Mouse (Mus musculus) stomach, embryonic 14.5 days (tissue): Measurements from ENCODE around the gene Gdpd3. TPM values are rescaled to one million over a fixed set of nuclear protein-coding genes. Genes with fewer than 3 reads are reported as not detected.

Experiments
- ATAC-seq: fragments of 200-750 bp; cut with Nextera tagmentation; 2 replicates; pipeline ENCODE4 v1.8.0; 2017; ENCODE audit warnings: low read depth, moderate TSS enrichment; ENCODE audit not compliant: insufficient number of reproducible peaks, insufficient read depth, low FRiP score
- H3K27ac ChIP-seq: fragments of 300-500 bp; sonication (generic); 2 replicates; pipeline ENCODE4 v1.5.1; 2014; ENCODE audit warnings: mild to moderate bottlenecking, low read length, moderate library complexity, mixed read lengths
- H3K27me3 ChIP-seq: fragments of 300-500 bp; sonication (generic); 2 replicates; pipeline ENCODE4 v1.6.1; 2014; ENCODE audit warnings: low read length, control low read depth, mixed read lengths; ENCODE audit not compliant: control insufficient read depth, insufficient read depth
- H3K36me3 ChIP-seq: fragments of 300-500 bp; sonication (generic); 2 replicates; pipeline ENCODE4 v1.6.1; 2014; ENCODE audit warnings: mild to moderate bottlenecking, control low read depth, low read length, moderate library complexity, mixed read lengths; ENCODE audit not compliant: control insufficient read depth, insufficient read depth
- H3K4me1 ChIP-seq: fragments of 300-500 bp; sonication (generic); 2 replicates; pipeline ENCODE4 v1.6.1; 2014; ENCODE audit warnings: low read length, control low read depth, mixed read lengths; ENCODE audit not compliant: control insufficient read depth, insufficient read depth
- H3K4me2 ChIP-seq: fragments of 300-500 bp; sonication (generic); replicated peaks from 2 replicates; pipeline ENCODE4 v1.6.1; 2014; ENCODE audit warnings: low read depth, low read length, control low read depth
- H3K4me3 ChIP-seq: fragments of 300-500 bp; sonication (generic); 2 replicates; pipeline ENCODE4 v1.5.1; 2014; ENCODE audit warnings: low read depth, low read length, control low read depth
- H3K9ac ChIP-seq: fragments of 300-500 bp; sonication (generic); replicated peaks from 2 replicates; pipeline ENCODE4 v1.6.1; 2014; ENCODE audit warnings: low read depth, mild to moderate bottlenecking, control low read depth, low read length, moderate library complexity, mixed read lengths
- H3K9me3 ChIP-seq: fragments of 300-500 bp; sonication (generic); 2 replicates; pipeline ENCODE4 v1.6.1; 2016; ENCODE audit warnings: low read depth, low read length, control low read depth; ENCODE audit not compliant: control insufficient read depth
- WGBS: fragments of 180-500 bp; shearing (Covaris S2); extraction: QIAGEN DNeasy Blood & Tissue Kit; methylation state at CpG from one replicate; pipeline ENCODE4 v1.1.7; 2014; 5-methylcytosine and 5-hydroxymethylcytosine counted together
- polyA plus RNA-seq: library from polyadenylated mRNA; unstranded; fragments of >200 nt; fragmentation: Nextera tagmentation; extraction: Ambion mirVana; gene quantifications from 2 replicates; pipeline ENCODE4 v1.2.1, GENCODE M21; 2014

Gene Gdpd3
- polyA plus RNA-seq, 1 experiment from 2014 or later, result 2.8 TPM

- Histone ChIP-seq H3K27ac (no peak overlapping the region), H3K4me2 (no peak overlapping the region), H3K36me3 (peaks cover 14% of the 10 kb centered on the region), H3K9me3 (no peaks in the 10 kb centered on the region), H3K4me3 (no peak overlapping the region), H3K27me3 (no peaks in the 10 kb centered on the region), H3K4me1 (peaks cover 32% of the 10 kb centered on the region), H3K9ac (no peak overlapping the region)
- 91% methylated on average over 16 of the region's 16 CpGs for WGBS
- no peak for ATAC-seq
Measured at GRCm38 (mm10) chr7:126801057-126801422, 34.9 kb downstream of the Gdpd3 start.

GRCm38 (mm10) chr7:126802134-126802889 is 36.2 kb downstream of the Gdpd3 start:
- Histone ChIP-seq H3K36me3 (peaks cover 2% of the 10 kb centered on the region; the same call in 1 of the 2 replicates), H3K9me3 (no peaks in the 10 kb centered on the region), H3K4me2 (no peak overlapping the region), H3K4me3 (no peak overlapping the region), H3K27me3 (no peaks in the 10 kb centered on the region), H3K27ac (peak overlapping the region; percentile 39; the same call in 1 of the 2 replicates), H3K9ac (no peak overlapping the region), H3K4me1 (peaks cover 29% of the 10 kb centered on the region)
- 71% methylated on average over 11 of the region's 11 CpGs for WGBS
- ATAC-seq, result no peak

- no peak for ATAC-seq
Measured at GRCm38 (mm10) chr7:126803181-126803580, 37.0 kb downstream of the Gdpd3 start.

GRCm38 (mm10) chr7:126803751-126804150 is 37.6 kb downstream of the Gdpd3 start:
- Histone ChIP-seq H3K36me3 (no peaks in the 10 kb centered on the region; the same call in 1 of the 2 replicates), H3K27ac (peak overlapping the region; percentile 58), H3K4me3 (no peak overlapping the region), H3K27me3 (no peaks in the 10 kb centered on the region), H3K9ac (0 out of 2 replicates have a peak overlapping the region, but pooled peaks have one; percentile 21), H3K4me2 (no peak overlapping the region), H3K4me1 (peaks cover 36% of the 10 kb centered on the region), H3K9me3 (no peaks in the 10 kb centered on the region)
- no peak for ATAC-seq

More at GRCm38 (mm10) chr7:126803181-126803580, 37.0 kb downstream of the Gdpd3 start:
- Histone ChIP-seq H3K4me1 (peaks cover 32% of the 10 kb centered on the region), H3K4me3 (no peak overlapping the region), H3K27ac (peak overlapping the region; percentile 58), H3K9ac (no peak overlapping the region), H3K27me3 (no peaks in the 10 kb centered on the region), H3K4me2 (no peak overlapping the region), H3K9me3 (no peaks in the 10 kb centered on the region), H3K36me3 (no peaks in the 10 kb centered on the region; the same call in 1 of the 2 replicates)
- WGBS, result 60% methylated on average over 6 of the region's 6 CpGs

GRCm38 (mm10) chr7:126806956-126807355 is 40.8 kb downstream of the Gdpd3 start:
- Histone ChIP-seq H3K4me1 (peaks cover 22% of the 10 kb centered on the region), H3K9me3 (no peaks in the 10 kb centered on the region), H3K36me3 (no peaks in the 10 kb centered on the region; the same call in 1 of the 2 replicates), H3K9ac (no peak overlapping the region), H3K27ac (no peak overlapping the region), H3K4me2 (no peak overlapping the region), H3K27me3 (no peaks in the 10 kb centered on the region), H3K4me3 (no peak overlapping the region)
- no peak for ATAC-seq
- 65% methylated on average over 6 of the region's 6 CpGs for WGBS

- Histone ChIP-seq H3K9ac (peak overlapping the region; percentile 67; the same call in 1 of the 2 replicates), H3K27ac (no peak overlapping the region), H3K4me2 (peak overlapping the region; percentile 85), H3K27me3 (no peaks in the 10 kb centered on the region), H3K9me3 (no peaks in the 10 kb centered on the region), H3K36me3 (no peaks in the 10 kb centered on the region; the same call in 1 of the 2 replicates), H3K4me1 (peaks cover 22% of the 10 kb centered on the region), H3K4me3 (no peak overlapping the region)
- no peak for ATAC-seq
- 63% methylated on average over 4 of the region's 4 CpGs for WGBS
Measured at GRCm38 (mm10) chr7:126807405-126807804, 41.3 kb downstream of the Gdpd3 start.

GRCm38 (mm10) chr7:126808703-126809455 is 42.7 kb downstream of the Gdpd3 start:
- under 1% methylated on average over 43 of the region's 43 CpGs for WGBS

GRCm38 (mm10) chr7:126809723-126810369 is 43.7 kb downstream of the Gdpd3 start:
- Histone ChIP-seq H3K27me3 (no peaks in the 10 kb centered on the region), H3K4me2 (peak overlapping the region; percentile 85), H3K9ac (no peak overlapping the region; the same call in 1 of the 2 replicates), H3K9me3 (no peaks in the 10 kb centered on the region), H3K27ac (no peak overlapping the region), H3K4me1 (peaks cover 16% of the 10 kb centered on the region), H3K4me3 (peak overlapping the region; percentile 53; the same call in 1 of the 2 replicates), H3K36me3 (no peaks in the 10 kb centered on the region; the same call in 1 of the 2 replicates)
- WGBS, result 41% methylated on average over 5 of the region's 5 CpGs
- no peak for ATAC-seq

More at GRCm38 (mm10) chr7:126808703-126809455, 42.7 kb downstream of the Gdpd3 start:
- Histone ChIP-seq H3K4me2 (peak overlapping the region; percentile 85), H3K36me3 (no peaks in the 10 kb centered on the region; the same call in 1 of the 2 replicates), H3K9me3 (no peaks in the 10 kb centered on the region), H3K27ac (peak overlapping the region; percentile 64), H3K4me3 (peak overlapping the region; percentile 53), H3K4me1 (peaks cover 19% of the 10 kb centered on the region), H3K27me3 (no peaks in the 10 kb centered on the region), H3K9ac (peak overlapping the region; percentile 67)
- ATAC-seq, result peak; percentile 94
